Comparison of ENCODE assay signal across 13 mouse cellular contexts in the genomic region with DNA sequence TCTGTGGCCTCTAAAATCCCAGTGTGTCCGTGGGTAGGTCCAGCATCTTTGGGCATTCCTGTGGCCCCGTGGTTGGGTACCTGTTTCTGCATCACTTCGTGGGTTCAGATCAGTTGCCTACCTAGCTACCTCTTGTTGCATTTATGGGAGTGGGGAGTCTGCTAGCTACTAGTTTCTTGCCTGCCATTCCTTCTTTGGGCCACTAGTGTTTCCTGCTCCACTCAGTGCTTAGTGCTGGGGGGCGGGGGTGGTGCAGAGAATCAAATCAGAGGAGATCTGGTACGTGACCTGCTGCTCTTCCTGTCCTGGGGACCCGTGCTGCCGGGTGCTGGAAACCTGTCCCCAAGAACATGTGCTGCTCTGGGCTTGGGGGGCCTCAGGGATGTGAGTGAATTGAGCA.
"Had no signal": no experiment of that assay in that cellular context is flagged by ENCODE, and none has a peak within 500 bp of the region (broad histone marks: within the 10 kb centered on the region; RNA-seq: fewer than 3 reads in every experiment).

No protein-coding gene starts in this region.

- H3K27ac ChIP-seq: limb, embryonic 10.5 days; liver, embryonic 15.5 days; midbrain, embryonic 12.5 days had no signal

- DNase-seq: kidney, adult 8-10 months; kidney, postnatal 25 days; lung, adult 2 months; lung, postnatal 4 days; right cerebral cortex, postnatal 4 days; spleen, adult 18-20 months; thymus, adult 18-20 months; thymus, postnatal 14 days had no signal

- H3K36me3 ChIP-seq: limb, embryonic 10.5 days; liver, embryonic 15.5 days; midbrain, embryonic 12.5 days had no signal

- H3K4me3 ChIP-seq: limb, embryonic 10.5 days; liver, embryonic 15.5 days; midbrain, embryonic 12.5 days had no signal

- H3K9me3 ChIP-seq: limb, embryonic 10.5 days; liver, embryonic 15.5 days; midbrain, embryonic 12.5 days had no signal

- ATAC-seq: lung, postnatal 0 days; midbrain, embryonic 16.5 days had no signal
